Mouse (Mus musculus): ENCODE measurements around the gene Sash3. TPM values are rescaled to one million over a fixed set of nuclear protein-coding genes. Genes with fewer than 3 reads are reported as not detected.
A peak's percentile ranks its signal among the peaks of the same experiment; 100 is the strongest.

Gene Sash3
- polyA plus RNA-seq, 1 experiment, result not detected

DNA sequence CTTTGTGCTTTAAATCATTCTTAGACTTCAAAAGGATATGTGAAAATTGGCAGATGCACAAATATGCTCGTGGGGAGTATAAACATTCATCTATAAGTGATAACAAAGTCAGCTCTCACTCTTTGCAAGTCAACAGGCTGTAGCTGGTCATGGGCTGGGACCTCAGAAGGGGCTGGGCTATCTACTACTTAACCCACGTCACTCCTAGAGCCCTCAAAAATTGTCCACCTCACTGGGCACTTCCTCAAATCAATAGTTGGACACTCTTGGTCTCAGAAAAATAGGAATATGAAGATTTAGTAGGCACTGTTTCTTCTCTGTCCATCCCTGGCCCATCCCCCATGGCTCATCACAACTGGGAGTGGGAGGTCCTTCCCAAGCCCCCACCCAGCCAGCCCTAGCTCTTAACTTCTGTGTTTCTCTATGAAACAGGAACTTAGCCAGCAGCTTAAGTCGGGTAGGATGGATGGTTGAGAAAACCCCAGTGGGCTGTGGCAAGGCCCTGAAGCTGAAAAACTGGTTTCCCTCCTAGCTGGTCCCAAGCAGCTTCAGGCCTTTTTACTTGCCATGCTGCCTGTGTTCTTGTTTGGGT, 5.9 kb upstream of the Sash3 start:
- H3K79me2 ChIP-seq (ENCODE audit: control insufficient read depth, insufficient read depth), result no peaks in the 10 kb centered on the region
- no peak overlapping the region for H3K4me2 ChIP-seq (ENCODE audit: low read depth)
- no peaks in the 10 kb centered on the region for H3K36me3 ChIP-seq (ENCODE audit: control insufficient read depth, insufficient read depth)
- TF ChIP-seq USF1 (IDR thresholded peaks at IDR 0.05; ENCODE audit: low read depth) (no peak), POLR2A (IDR thresholded peaks at IDR 0.05; ENCODE audit: insufficient read length, low read depth) (no peak), TCF3 (IDR thresholded peaks at IDR 0.05; ENCODE audit: insufficient read length, low read depth) (no peak), POLR2AphosphoS2 (IDR thresholded peaks at IDR 0.05; ENCODE audit: insufficient read length, low read depth) (no peak), MYOD1 (IDR thresholded peaks at IDR 0.05; ENCODE audit: control insufficient read depth in 1 of 3, insufficient read length in 2 of 3, low read depth in 2 of 3) (no peak), CEBPB (IDR thresholded peaks at IDR 0.05; ENCODE audit: insufficient read depth, poor library complexity, severe bottlenecking) (no peak), MAX (IDR thresholded peaks at IDR 0.05; ENCODE audit: low read depth) (no peak)
- no peak overlapping the region for H3ac ChIP-seq (ENCODE audit: control insufficient read depth, insufficient read length)
- no peak overlapping the region for H3K4me3 ChIP-seq
- peaks cover 4% of the 10 kb centered on the region for H3K27me3 ChIP-seq (ENCODE audit: control insufficient read depth, insufficient read depth, insufficient read length)

DNA sequence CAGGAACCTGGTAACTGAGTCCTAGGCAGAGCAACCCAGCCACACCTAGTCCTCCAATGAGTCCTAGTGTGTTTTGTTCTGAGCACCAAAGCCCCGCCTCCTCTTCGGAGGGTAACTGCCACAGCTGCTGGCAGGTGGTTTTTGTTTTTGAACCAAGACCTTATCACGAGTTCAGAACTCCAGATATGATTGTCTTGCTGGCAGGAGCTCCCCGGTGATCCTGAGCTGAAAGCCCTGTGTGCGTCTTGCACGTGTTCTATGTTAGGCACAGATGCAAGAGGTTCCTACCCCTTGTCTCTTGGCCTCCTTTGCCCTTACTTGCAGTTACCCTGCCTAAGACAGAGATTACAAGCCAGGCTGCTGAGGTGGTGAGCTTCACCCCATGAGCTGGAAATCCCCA, 4.8 kb upstream of the Sash3 start:
- no peak overlapping the region for H3K4me3 ChIP-seq

DNA sequence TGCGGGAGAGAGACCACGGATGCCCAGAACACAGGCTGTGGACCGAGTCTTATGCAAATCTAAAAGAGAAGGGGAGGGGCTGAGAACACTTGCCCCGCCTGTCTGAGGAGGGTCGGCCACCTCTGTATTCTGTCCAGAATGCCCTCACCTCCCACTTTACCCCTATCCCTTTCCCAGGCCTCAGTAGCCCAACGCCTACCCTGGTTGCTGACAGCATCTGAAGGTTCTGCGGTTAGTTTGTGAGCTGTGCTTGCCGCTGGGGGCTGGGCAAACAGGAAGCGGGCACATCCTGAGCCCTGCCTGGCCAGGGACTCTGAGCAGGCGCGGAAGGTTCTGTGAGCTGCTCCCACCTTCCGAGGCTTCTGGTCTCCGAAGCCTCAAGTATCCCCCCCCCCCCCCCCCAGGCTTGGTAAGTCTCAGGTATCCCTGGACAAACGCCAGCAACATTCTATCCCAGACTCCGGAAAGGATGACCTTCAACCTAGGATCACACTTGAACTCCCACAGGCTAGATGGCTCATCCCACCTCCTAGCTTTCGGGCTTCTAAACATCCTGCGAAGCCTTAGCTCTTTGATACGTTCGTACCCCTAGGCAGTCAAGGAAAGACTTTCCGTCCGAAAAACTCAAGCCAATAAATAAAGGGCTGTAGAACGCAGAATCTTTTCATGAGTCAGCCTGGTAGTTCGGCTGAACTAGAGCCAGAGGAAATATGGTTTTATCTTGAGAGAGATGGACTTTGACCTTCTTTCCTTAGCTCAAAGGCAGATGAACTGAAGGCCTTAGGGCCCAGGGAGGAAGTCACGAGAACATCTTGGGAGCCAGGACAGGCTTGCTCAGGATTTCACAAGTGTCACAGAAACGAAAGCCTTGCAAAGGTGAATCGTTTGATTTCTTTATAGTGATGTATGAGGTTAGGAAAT, 2.6 kb upstream of the Sash3 start:
- Histone ChIP-seq H3ac (ENCODE audit: control insufficient read depth, insufficient read length) (no peak overlapping the region), H3K36me3 (ENCODE audit: control insufficient read depth, insufficient read depth) (no peaks in the 10 kb centered on the region), H3K79me2 (ENCODE audit: control insufficient read depth, insufficient read depth) (no peaks in the 10 kb centered on the region), H3K4me3 (no peak overlapping the region), H3K27me3 (ENCODE audit: control insufficient read depth, insufficient read depth, insufficient read length) (no peaks in the 10 kb centered on the region), H3K4me2 (ENCODE audit: low read depth) (peak overlapping the region; percentile 48)
- TF ChIP-seq REST (IDR thresholded peaks at IDR 0.05; ENCODE audit: insufficient read depth, insufficient read length), result no peak

More for the DNA sequence above, 4.8 kb upstream of the Sash3 start:
- Histone ChIP-seq H3K79me2 (ENCODE audit: control insufficient read depth, insufficient read depth) (no peaks in the 10 kb centered on the region), H3K4me2 (ENCODE audit: low read depth) (no peak overlapping the region), H3K36me3 (ENCODE audit: control insufficient read depth, insufficient read depth) (no peaks in the 10 kb centered on the region), H3ac (ENCODE audit: control insufficient read depth, insufficient read length) (no peak overlapping the region), H3K27me3 (ENCODE audit: control insufficient read depth, insufficient read depth, insufficient read length) (no peaks in the 10 kb centered on the region)
- TF ChIP-seq TCF3 (IDR thresholded peaks at IDR 0.05; ENCODE audit: insufficient read length, low read depth) (no peak), TCF12 (IDR thresholded peaks at IDR 0.05; ENCODE audit: insufficient read depth, poor library complexity, severe bottlenecking) (no peak), MAX (IDR thresholded peaks at IDR 0.05; ENCODE audit: low read depth) (no peak), E2F4 (IDR thresholded peaks at IDR 0.05; ENCODE audit: insufficient read depth) (no peak)

DNA sequence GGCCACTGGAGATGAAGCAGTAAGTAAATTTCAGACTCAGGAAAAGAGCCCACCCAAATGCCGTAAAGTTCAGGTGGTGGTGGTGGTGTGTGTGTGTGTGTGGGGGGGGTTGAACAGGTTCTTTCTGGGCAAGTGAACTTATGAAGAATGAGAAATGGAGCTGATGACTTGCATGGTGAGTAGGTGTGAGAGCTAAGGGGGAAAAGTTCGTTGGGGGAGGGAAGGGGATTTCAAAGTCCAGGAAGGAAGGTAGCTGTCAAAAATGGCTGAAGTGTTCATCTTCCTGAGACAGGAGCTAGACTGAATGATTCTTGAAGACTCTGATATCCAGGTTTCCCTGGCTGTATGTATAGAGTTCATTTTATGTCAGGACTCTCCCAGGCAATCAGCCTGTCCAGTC, 990 bp downstream of the Sash3 start:
- no peaks in the 10 kb centered on the region for H3K27me3 ChIP-seq (ENCODE audit: control insufficient read depth, insufficient read depth, insufficient read length)
- no peaks in the 10 kb centered on the region for H3K36me3 ChIP-seq (ENCODE audit: control insufficient read depth, insufficient read depth)
- no peak overlapping the region for H3K4me2 ChIP-seq (ENCODE audit: low read depth)
- H3K4me3 ChIP-seq, result no peak overlapping the region
- TF ChIP-seq TCF3 (IDR thresholded peaks at IDR 0.05; ENCODE audit: insufficient read length, low read depth) (no peak), USF1 (IDR thresholded peaks at IDR 0.05; ENCODE audit: low read depth) (no peak), POLR2AphosphoS2 (IDR thresholded peaks at IDR 0.05; ENCODE audit: insufficient read length, low read depth) (no peak)
- no peaks in the 10 kb centered on the region for H3K79me2 ChIP-seq (ENCODE audit: control insufficient read depth, insufficient read depth)
- H3ac ChIP-seq (ENCODE audit: control insufficient read depth, insufficient read length), result no peak overlapping the region

DNA sequence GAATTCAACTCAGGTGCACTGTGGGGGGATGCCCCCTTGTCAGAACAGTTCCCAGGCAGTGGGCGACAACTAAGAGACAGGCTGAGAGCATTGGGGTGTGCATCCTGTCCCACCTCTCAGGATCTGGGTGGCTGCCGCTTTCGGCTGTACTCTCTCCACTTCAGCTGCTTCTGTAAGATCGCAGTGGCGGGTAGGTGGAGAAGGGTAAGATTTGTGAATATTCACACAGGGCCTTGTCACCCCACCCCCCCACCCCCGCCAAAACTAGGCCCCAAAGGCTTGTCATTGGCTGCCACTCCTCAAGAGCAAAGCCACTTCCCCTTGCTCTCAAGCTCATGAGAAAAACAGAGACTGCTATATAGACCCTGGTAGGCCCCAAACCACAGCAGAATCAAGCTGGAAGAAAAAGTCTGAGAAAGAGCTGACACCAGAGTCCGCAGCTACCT, 1.5 kb downstream of the Sash3 start:
- H3K4me3 ChIP-seq, result no peak overlapping the region
- H3ac ChIP-seq (ENCODE audit: control insufficient read depth, insufficient read length), result no peak overlapping the region
- H3K36me3 ChIP-seq (ENCODE audit: control insufficient read depth, insufficient read depth), result no peaks in the 10 kb centered on the region
- H3K27me3 ChIP-seq (ENCODE audit: control insufficient read depth, insufficient read depth, insufficient read length), result no peaks in the 10 kb centered on the region
- TF ChIP-seq CEBPB (IDR thresholded peaks at IDR 0.05; ENCODE audit: insufficient read depth, poor library complexity, severe bottlenecking), result no peak
- no peak for TF ChIP-seq POLR2A (IDR thresholded peaks at IDR 0.05; ENCODE audit: insufficient read length, low read depth)
- TF ChIP-seq MAX (IDR thresholded peaks at IDR 0.05; ENCODE audit: low read depth), result no peak
- no peak for TF ChIP-seq REST (IDR thresholded peaks at IDR 0.05; ENCODE audit: insufficient read depth, insufficient read length)
- no peak for TF ChIP-seq TCF3 (IDR thresholded peaks at IDR 0.05; ENCODE audit: insufficient read length, low read depth)
- TF ChIP-seq TCF12 (IDR thresholded peaks at IDR 0.05; ENCODE audit: insufficient read depth, poor library complexity, severe bottlenecking), result no peak
- TF ChIP-seq MYOD1 (IDR thresholded peaks at IDR 0.05; ENCODE audit: control insufficient read depth in 1 of 3, insufficient read length in 2 of 3, low read depth in 2 of 3), result no peak
- no peak for TF ChIP-seq USF1 (IDR thresholded peaks at IDR 0.05; ENCODE audit: low read depth)
- TF ChIP-seq POLR2AphosphoS2 (IDR thresholded peaks at IDR 0.05; ENCODE audit: insufficient read length, low read depth), result no peak
- TF ChIP-seq E2F4 (IDR thresholded peaks at IDR 0.05; ENCODE audit: insufficient read depth), result no peak
- TF ChIP-seq SRF (IDR thresholded peaks at IDR 0.05; ENCODE audit: control insufficient read depth, insufficient read length, low read depth), result no peak
- no peak for TF ChIP-seq MYOG (IDR thresholded peaks at IDR 0.05; ENCODE audit: control insufficient read depth in 1 of 3, insufficient read depth in 1 of 3, insufficient read length in 2 of 3, low read depth in 2 of 3)
- H3K4me2 ChIP-seq (ENCODE audit: low read depth), result no peak overlapping the region
- H3K79me2 ChIP-seq (ENCODE audit: control insufficient read depth, insufficient read depth), result no peaks in the 10 kb centered on the region
